Comparison of ENCODE assay signal across 13 mouse cellular contexts in the genomic region with DNA sequence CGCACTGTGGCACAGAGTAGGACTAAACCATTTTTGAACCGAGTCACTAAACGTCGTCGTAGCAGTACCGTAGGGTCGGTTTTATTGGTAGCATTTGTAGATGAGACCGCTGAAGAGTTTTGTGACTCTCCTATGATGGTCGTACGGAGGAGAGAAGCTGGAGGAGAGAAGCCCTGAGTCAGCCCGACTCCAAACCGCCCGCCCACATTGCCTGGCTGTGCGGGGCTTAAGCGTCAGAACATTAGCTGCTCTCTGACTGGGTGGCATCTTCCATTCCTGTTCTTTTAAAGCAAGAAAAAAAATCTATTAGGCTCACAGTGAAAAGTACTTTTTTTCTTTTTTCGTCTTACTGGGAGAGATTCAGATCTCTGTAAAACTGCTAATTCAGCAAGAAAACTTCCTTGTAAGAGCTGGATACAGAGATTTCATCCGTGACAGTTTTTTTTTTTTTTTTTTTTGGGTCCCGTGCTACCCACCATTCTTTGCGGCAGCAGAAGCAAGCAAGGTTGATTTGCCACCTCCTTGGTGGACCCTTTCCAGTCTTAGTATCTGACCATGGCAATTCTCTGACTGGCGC.
DNase-seq lines count a peak whose midpoint lies in the region; ATAC-seq and TF ChIP-seq lines count a peak whose summit lies in the region.
"Had no signal": no experiment of that assay in that cellular context is flagged by ENCODE, and none has a peak within 500 bp of the region (broad histone marks: within the 10 kb centered on the region; RNA-seq: fewer than 3 reads in every experiment).

No protein-coding gene starts in this region.

- no peak for TF ChIP-seq POLR2A in CH12.LX (IDR thresholded peaks at IDR 0.05; ENCODE audit: low read depth, low read length)

- H3K27me3 ChIP-seq in embryonic facial prominence, embryonic 12.5 days = 0 out of 2 replicates have a peak, but pooled peaks cover 3% of the 10 kb centered on the region
- H3K27me3 ChIP-seq in embryonic facial prominence, embryonic 10.5 days (replicated peaks; ENCODE audit: low read depth, poor library complexity, severe bottlenecking) = 0 out of 2 replicates have a peak, but pooled peaks cover 3% of the 10 kb centered on the region
- H3K27me3 ChIP-seq in kidney, postnatal 0 days (ENCODE audit: insufficient read depth, low read length) = no peaks in the 10 kb centered on the region
- no peaks in the 10 kb centered on the region for H3K27me3 ChIP-seq in CH12.LX (replicated peaks)
- H3K27me3 ChIP-seq in hindbrain, embryonic 15.5 days = no peaks in the 10 kb centered on the region

- no peak overlapping the region for H3K27ac ChIP-seq in embryonic facial prominence, embryonic 12.5 days
- H3K27ac ChIP-seq in embryonic facial prominence, embryonic 10.5 days (replicated peaks) = no peak overlapping the region
- H3K27ac ChIP-seq in kidney, postnatal 0 days = no peak overlapping the region
- H3K27ac ChIP-seq in CH12.LX (ENCODE audit: insufficient read depth, low read depth) = no peak overlapping the region
- H3K27ac ChIP-seq in hindbrain, embryonic 15.5 days (replicated peaks) = no peak overlapping the region

- H3K9ac ChIP-seq in embryonic facial prominence, embryonic 12.5 days = no peak overlapping the region
- H3K9ac ChIP-seq in kidney, postnatal 0 days (ENCODE audit: low read depth, low read length) = no peak overlapping the region
- H3K9ac ChIP-seq in CH12.LX (ENCODE audit: insufficient read depth, low read depth) = no peak overlapping the region
- no peak overlapping the region for H3K9ac ChIP-seq in hindbrain, embryonic 15.5 days

- dilution Hi-C loops in CH12.LX (cut with MboI; ENCODE audit: extremely low pct_ligation_motif_present, extremely low pct_unique_long_range_greater_than_20kb, low sequenced_read_pairs) = no loop called here

- H3K4me3 ChIP-seq in embryonic facial prominence, embryonic 12.5 days = no peak overlapping the region
- no peak overlapping the region for H3K4me3 ChIP-seq in embryonic facial prominence, embryonic 10.5 days
- no peak overlapping the region for H3K4me3 ChIP-seq in kidney, postnatal 0 days (replicated peaks; ENCODE audit: low read depth, low read length)
- no peak overlapping the region for H3K4me3 ChIP-seq in CH12.LX (replicated peaks in 1 of 3; ENCODE audit: low read depth in 2 of 3, low read length in 2 of 3, poor library complexity in 1 of 3)
- H3K4me3 ChIP-seq in hindbrain, embryonic 15.5 days = no peak overlapping the region

- H3K4me1 ChIP-seq in embryonic facial prominence, embryonic 12.5 days = no peaks in the 10 kb centered on the region
- no peaks in the 10 kb centered on the region for H3K4me1 ChIP-seq in embryonic facial prominence, embryonic 10.5 days
- no peaks in the 10 kb centered on the region for H3K4me1 ChIP-seq in kidney, postnatal 0 days (replicated peaks; ENCODE audit: insufficient read depth, low read length)
- H3K4me1 ChIP-seq in CH12.LX (ENCODE audit: control insufficient read depth in 1 of 2, insufficient read depth in 2 of 2) = no peaks in the 10 kb centered on the region; a peak in 1 of 4 replicates
- H3K4me1 ChIP-seq in hindbrain, embryonic 15.5 days (replicated peaks) = no peaks in the 10 kb centered on the region

- no peak for DNase-seq in embryonic facial prominence, embryonic 10.5 days (ENCODE audit: low spot score)
- no peak for DNase-seq in kidney, postnatal 0 days (ENCODE audit: low spot score)
- DNase-seq in kidney, adult 9 months = no peak
- DNase-seq in CH12.LX (ENCODE audit: extremely low read depth) = no peak
- DNase-seq in retina, postnatal 1 day = no peak
- DNase-seq in adrenal gland, adult 18-20 months (ENCODE audit: low spot score in 2 of 2) = no peak
- DNase-seq: adrenal gland, postnatal 10 days; cerebellum, adult 11-12 months; gastrocnemius, postnatal 10 days; heart, postnatal 14 days; thymus, postnatal 25 days had no signal

- 75% methylated on average over 20 of the region's 20 CpGs for WGBS in embryonic facial prominence, embryonic 12.5 days
- WGBS in embryonic facial prominence, embryonic 10.5 days = 74% methylated on average over 20 of the region's 20 CpGs
- 71% methylated on average over 20 of the region's 20 CpGs for WGBS in kidney, postnatal 0 days
- 83% methylated on average over 20 of the region's 20 CpGs for WGBS in hindbrain, embryonic 15.5 days

- TF ChIP-seq RAD21 in CH12.LX (IDR thresholded peaks at IDR 0.05; ENCODE audit: low read depth, low read length) = no peak

- TF ChIP-seq CTCF in kidney, postnatal 0 days (IDR thresholded peaks at IDR 0.05; ENCODE audit: low read depth) = no peak
- TF ChIP-seq CTCF in CH12.LX (conservative IDR thresholded peaks at IDR 0.05 in 1 of 2, IDR thresholded peaks at IDR 0.05 in 1 of 2; ENCODE audit: low read depth in 2 of 2, low read length in 2 of 2) = no peak

- H3K79me2 ChIP-seq in CH12.LX (replicated peaks; ENCODE audit: control insufficient read depth, extremely low read depth, insufficient read depth, poor library complexity, severe bottlenecking) = no peaks in the 10 kb centered on the region

- no peak for ATAC-seq in embryonic facial prominence, embryonic 12.5 days (ENCODE audit: insufficient number of reproducible peaks, insufficient read depth, low FRiP score, low TSS enrichment)
- no peak for ATAC-seq in kidney, postnatal 0 days (replicated peaks; ENCODE audit: low FRiP score, low read depth)
- no peak for ATAC-seq in hindbrain, embryonic 15.5 days (ENCODE audit: low FRiP score, low read depth)

- H3K36me3 ChIP-seq in embryonic facial prominence, embryonic 12.5 days = no peaks in the 10 kb centered on the region
- no peaks in the 10 kb centered on the region for H3K36me3 ChIP-seq in embryonic facial prominence, embryonic 10.5 days (replicated peaks)
- no peaks in the 10 kb centered on the region for H3K36me3 ChIP-seq in kidney, postnatal 0 days (ENCODE audit: insufficient read depth, low read length)
- H3K36me3 ChIP-seq in CH12.LX (replicated peaks in 1 of 2; ENCODE audit: control insufficient read depth in 1 of 2, insufficient read depth in 1 of 2, low read length in 1 of 2) = no peaks in the 10 kb centered on the region
- H3K36me3 ChIP-seq in hindbrain, embryonic 15.5 days = no peaks in the 10 kb centered on the region

- H3K9me3 ChIP-seq in embryonic facial prominence, embryonic 12.5 days = no peaks in the 10 kb centered on the region
- no peaks in the 10 kb centered on the region for H3K9me3 ChIP-seq in embryonic facial prominence, embryonic 10.5 days
- no peaks in the 10 kb centered on the region for H3K9me3 ChIP-seq in kidney, postnatal 0 days (replicated peaks; ENCODE audit: low read length)
- no peaks in the 10 kb centered on the region for H3K9me3 ChIP-seq in CH12.LX (replicated peaks; ENCODE audit: low read length)
- no peaks in the 10 kb centered on the region for H3K9me3 ChIP-seq in hindbrain, embryonic 15.5 days

- no peak for TF ChIP-seq EP300 in CH12.LX (IDR thresholded peaks at IDR 0.05; ENCODE audit: low read length)

- in situ Hi-C loops in CH12.LX (cut with MboI; ENCODE audit: low pct_ligation_motif_present, low pct_unique_long_range_greater_than_20kb, low sequenced_read_pairs) = loop anchor here (25.0 kb wide), 1 partner anchor 103 kb away; no protein-coding TSS in a partner anchor

- peak overlapping the region; percentile 26; the same call in 1 of the 2 replicates for H3K4me2 ChIP-seq in embryonic facial prominence, embryonic 12.5 days (replicated peaks)
- H3K4me2 ChIP-seq in kidney, postnatal 0 days (ENCODE audit: low read length) = 0 out of 2 replicates have a peak overlapping the region, but pooled peaks have one; percentile 23
- H3K4me2 ChIP-seq in CH12.LX (ENCODE audit: insufficient read depth, low read depth, poor library complexity, severe bottlenecking) = no peak overlapping the region
- H3K4me2 ChIP-seq in hindbrain, embryonic 15.5 days = peak overlapping the region; percentile 23; the same call in 1 of the 2 replicates

TF ChIP-seq in CH12.LX, 34 proteins besides CTCF, POLR2A, EP300 and RAD21:
- TF ChIP-seq MAFK (IDR thresholded peaks at IDR 0.05; ENCODE audit: insufficient replicate concordance, low read length) = 0 out of 2 replicates have a peak, but pooled peaks have one; percentile 54
- no peak for TF ChIP-seq MEF2A (IDR thresholded peaks at IDR 0.05; ENCODE audit: borderline replicate concordance, low read depth, low read length)
